Comparison of ENCODE assay signal across 12 mouse cellular contexts in genomic region chr7:138989156-138989555, GRCm38 (mm10). TPM values are rescaled to one million over a fixed set of nuclear protein-coding genes. Genes with fewer than 3 reads are reported as not detected.
"Had no signal": no experiment of that assay in that cellular context is flagged by ENCODE, and none has a peak within 500 bp of the region (broad histone marks: within the 10 kb centered on the region; RNA-seq: fewer than 3 reads in every experiment).

No protein-coding gene starts in this region.

- DNase-seq: kidney, adult 9 months; lung, adult 2 months; lung, postnatal 36 days; thymus, postnatal 14 days had no signal

- H3K4me3 ChIP-seq: limb, embryonic 13.5 days; liver, embryonic 15.5 days; midbrain, embryonic 13.5 days; myocyte; neural tube, embryonic 15.5 days had no signal

- H3K4me1 ChIP-seq: liver, embryonic 15.5 days; midbrain, embryonic 13.5 days had no signal

- ATAC-seq: lung, postnatal 0 days; midbrain, embryonic 13.5 days had no signal

- H3K4me2 ChIP-seq: limb, embryonic 13.5 days; liver, embryonic 15.5 days; midbrain, embryonic 13.5 days; neural tube, embryonic 15.5 days had no signal

- H3K9ac ChIP-seq: limb, embryonic 13.5 days; liver, embryonic 15.5 days; midbrain, embryonic 13.5 days; neural tube, embryonic 15.5 days had no signal

- H3K27ac ChIP-seq: kidney, postnatal 0 days; limb, embryonic 13.5 days; liver, embryonic 15.5 days; midbrain, embryonic 13.5 days; neural tube, embryonic 15.5 days; stomach, postnatal 0 days had no signal

- H3K27me3 ChIP-seq: liver, embryonic 15.5 days; midbrain, embryonic 13.5 days; neural tube, embryonic 15.5 days had no signal

- H3K9me3 ChIP-seq: limb, embryonic 13.5 days; liver, embryonic 15.5 days; midbrain, embryonic 13.5 days; neural tube, embryonic 15.5 days had no signal

- H3K36me3 ChIP-seq: limb, embryonic 13.5 days; liver, embryonic 15.5 days; midbrain, embryonic 13.5 days had no signal

RNA-seq across cellular contexts. Expression of gene Jakmip3, which starts 48.6 kb away (rescaled TPM):
- polyA plus RNA-seq: liver, embryonic 15.5 days; lung, adult 2 months; lung, postnatal 0 days had no signal
